Mouse (Mus musculus): ENCODE data around the gene Rab40c.

DNA sequence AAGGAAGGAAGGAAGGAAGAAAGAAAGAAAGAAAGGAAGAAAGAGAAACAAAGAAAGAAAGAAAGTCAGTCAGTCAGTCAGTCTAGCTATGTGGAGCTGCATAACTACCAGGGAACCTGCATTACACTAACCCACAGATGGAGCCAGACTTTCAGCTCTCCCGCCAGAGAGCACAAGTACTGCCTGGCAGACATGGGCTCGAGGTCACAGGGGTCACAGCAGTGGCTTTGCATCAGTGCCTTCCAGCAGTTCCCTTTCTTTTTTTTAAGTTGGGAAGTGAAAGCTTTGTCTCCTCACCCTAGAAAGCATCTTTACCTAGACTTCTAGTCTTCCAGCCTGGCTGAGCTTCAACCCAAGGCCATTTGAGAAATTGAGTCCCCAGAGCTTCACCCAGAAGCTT, 24.1 kb downstream of the Rab40c start:
- TF ChIP-seq CTCF (IDR thresholded peaks at IDR 0.05; ENCODE audit: extremely low read depth, insufficient read length, insufficient replicate concordance, low read depth, low read length), result no peak
- TF ChIP-seq POLR2A (IDR thresholded peaks at IDR 0.05; ENCODE audit: low read depth, low read length), result no peak
